Mouse (Mus musculus) kidney, adult 11 months (tissue): ENCODE results near the gene Chst15.

Source experiments
- DNase-seq: peaks from one replicate; pipeline ENCODE4 v3.0.0; 2022

Chst15 gene

GRCm38 (mm10) chr7:132299661-132300210, 17.3 kb downstream of the Chst15 start:
- DNase-seq = peak; percentile 26

DNA sequence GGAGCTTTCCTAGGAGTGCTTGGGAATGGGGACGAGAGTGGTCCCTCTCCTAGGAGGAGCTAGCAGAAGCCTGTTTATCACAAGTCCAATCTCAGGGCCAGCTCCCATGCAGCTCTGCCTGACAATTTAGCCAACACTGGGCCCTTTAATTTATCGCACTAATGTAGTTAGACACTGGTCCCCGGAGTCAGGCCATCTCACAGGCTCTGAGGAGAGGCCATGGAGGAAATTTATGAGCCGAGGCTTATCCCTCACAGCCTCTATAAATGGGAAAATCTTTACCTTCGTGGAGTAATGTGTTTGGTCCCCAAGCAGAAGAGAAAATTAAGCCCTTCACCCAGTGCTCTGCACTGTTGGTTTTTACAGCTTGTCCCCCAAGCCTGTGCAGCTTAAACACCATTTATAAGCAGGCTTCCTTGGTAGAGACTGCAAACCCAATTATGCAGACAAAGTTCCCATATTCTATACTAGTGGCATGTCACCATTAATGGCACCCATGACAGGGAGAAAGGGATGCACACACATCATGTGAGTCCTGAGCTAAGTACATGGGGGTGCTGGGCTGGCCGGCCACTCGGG, 18.5 kb downstream of the Chst15 start:
- DNase-seq = no peak

DNA sequence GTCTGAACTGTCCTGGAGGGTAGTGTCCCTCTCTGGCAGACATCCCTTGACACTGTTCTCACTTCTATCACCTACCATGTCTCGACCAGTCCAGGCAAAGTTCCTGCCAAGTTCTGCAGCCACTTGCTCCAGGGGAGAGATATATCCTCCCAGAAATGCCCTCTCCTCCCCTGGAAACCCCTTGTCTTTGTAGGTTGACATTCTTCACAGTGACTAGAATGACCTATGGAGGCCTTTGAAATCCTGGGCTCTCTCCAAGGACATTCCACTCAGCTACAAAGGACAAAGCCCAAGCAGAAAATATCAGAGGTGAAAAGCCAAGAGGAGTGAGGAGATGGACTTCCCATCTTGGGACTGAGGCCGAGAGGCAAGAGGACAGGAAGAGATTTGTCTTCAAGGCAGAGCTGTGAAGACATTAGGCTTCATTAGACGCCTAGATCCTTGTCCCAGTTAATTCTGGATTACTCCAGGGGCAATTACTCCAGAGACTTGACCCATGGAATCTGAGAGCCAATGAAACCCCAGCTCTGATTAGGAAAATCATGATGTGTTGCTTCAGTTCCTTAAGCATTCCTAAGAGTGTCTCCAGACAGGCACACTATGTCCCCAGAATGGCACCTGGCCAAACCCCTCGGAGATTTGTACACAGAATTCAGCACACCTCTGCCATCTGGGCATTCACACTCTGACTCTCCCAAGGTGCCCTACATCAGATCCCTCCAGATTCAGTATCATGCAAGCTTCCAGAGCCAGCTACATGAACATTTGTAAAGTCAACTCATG, 20.2 kb downstream of the Chst15 start:
- DNase-seq = peak; percentile 47

DNA sequence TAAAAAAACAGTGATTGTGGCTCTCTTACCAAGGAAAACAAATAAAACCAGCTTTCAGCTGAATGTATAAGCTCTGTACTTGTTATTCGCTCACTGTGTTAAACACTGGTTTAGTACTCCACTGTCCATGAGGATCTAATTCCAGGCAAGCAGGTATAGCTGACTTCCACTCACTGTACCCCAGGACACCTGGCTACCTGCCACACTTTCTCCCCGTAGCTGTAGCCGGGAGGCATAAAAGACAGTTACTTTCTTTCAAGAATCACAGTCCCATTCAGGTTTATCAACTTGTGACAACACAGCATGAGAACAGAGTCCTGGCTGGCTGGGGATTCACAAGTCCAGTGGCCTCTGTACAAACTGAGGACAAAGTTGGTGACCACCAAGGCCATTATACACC, 20.9 kb downstream of the Chst15 start:
- DNase-seq = no peak

GRCm38 (mm10) chr7:132287340-132287664, 29.7 kb downstream of the Chst15 start:
- DNase-seq = no peak

DNA sequence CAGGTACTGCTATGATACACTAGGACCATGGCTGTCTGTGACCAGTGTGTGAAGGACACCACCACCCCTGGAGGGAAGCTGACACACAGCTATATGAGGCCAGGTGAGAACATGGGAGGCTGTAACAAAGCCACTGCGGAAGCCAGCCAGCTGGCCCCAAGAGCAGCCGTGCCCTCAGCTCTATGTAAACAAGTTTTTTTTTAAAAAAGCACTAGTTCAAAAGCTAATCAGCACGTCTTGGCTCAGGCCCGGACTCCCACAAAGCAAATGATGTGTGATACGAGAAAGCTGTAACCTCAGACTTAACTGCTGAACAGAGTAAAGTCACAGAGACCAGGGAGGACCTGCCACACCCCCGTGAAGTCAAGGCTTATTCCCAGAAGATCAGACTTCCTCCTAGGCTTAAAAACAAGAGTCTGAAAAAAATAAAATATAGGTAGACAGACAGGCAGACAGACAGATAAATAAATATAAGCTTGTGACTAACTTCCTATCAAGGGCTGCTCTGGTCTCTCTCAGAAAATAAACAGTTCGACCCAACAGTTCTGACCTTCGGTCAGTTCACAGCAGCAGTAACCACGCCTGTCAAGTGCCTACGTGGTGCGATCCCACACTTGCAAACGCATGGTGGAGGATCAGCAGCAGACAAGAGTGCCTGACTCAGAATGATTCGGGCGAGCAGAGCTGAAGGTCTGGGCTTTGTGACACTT, 30.2 kb downstream of the Chst15 start:
- no peak for DNase-seq

DNA sequence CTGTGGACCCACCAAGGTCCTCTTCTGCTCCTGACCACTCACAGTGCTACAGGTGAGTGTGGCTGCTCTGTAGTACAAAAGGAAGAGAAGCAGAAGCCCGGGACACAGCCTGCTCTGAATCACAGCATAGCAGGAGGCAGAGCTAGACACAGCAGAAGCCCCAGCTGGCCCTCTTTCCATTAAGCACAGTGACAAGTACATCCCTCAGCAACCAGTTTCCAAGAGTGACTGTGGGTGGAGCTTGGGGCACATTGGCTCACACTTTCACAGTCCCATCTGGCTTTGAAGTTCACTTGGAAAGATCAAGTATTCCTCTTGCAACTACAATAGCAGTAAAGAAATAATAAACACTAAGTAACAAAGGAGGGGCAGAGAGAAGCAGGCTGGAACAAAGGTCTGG, 32.2 kb downstream of the Chst15 start:
- no peak for DNase-seq

DNA sequence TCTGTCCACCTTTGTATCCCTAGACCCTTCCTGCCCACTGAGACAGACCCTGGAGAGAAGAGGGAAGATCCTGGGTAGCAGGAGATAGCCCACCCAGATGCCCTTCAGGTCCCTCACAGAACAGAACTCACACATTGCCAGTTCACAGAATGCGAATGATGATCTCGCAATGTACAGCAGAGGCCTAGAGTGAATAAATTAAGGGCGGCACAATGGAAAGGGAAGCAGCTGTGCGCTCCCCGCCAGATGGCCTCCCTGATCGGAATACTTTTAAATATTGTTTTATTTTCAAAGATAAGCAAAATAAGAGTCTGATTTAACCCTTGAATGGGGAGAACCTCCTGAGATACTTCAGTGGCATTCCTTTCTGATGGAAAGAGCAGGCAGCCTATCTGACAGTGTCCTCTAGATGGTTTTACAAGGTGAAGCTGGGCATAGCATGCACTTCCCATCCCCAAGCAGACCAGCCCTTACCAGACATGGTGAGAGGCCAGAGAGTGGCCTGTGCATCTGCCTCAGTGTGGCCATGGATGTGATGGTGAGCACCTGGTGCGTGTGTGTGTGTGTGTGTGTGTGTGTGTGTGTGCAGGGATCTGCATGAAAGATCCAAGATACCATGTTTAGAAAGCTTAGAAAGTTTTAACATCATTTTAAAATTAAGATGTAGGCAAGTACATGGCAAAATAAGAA, 32.8 kb downstream of the Chst15 start:
- no peak for DNase-seq

DNA sequence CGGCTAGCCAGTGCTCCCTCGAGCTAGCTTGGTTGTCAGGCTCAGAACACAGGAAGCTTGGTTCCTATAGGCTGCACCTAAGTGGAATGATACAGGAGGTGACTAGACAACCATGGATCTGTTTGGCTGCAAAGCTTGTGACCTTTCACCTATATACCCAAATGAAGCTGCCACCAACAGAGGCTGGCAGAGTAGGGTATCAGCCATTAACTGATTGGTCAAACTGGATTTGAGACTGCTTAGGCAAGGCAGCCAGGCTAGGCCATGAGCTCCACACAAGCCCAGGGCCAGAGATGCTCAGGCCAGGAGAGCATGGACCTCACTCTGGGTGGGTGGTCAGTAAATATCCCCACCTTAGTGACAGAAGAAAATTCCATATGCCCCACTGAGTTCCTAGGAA, 34.5 kb downstream of the Chst15 start:
- DNase-seq = no peak

GRCm38 (mm10) chr7:132282161-132282560, 34.9 kb downstream of the Chst15 start:
- no peak for DNase-seq

- no peak for DNase-seq
Observed at GRCm38 (mm10) chr7:132281753-132282152, 35.3 kb downstream of the Chst15 start.

GRCm38 (mm10) chr7:132278658-132279057, 38.4 kb downstream of the Chst15 start:
- peak; percentile 50 for DNase-seq

GRCm38 (mm10) chr7:132276287-132276686, 40.7 kb downstream of the Chst15 start:
- no peak for DNase-seq

DNA sequence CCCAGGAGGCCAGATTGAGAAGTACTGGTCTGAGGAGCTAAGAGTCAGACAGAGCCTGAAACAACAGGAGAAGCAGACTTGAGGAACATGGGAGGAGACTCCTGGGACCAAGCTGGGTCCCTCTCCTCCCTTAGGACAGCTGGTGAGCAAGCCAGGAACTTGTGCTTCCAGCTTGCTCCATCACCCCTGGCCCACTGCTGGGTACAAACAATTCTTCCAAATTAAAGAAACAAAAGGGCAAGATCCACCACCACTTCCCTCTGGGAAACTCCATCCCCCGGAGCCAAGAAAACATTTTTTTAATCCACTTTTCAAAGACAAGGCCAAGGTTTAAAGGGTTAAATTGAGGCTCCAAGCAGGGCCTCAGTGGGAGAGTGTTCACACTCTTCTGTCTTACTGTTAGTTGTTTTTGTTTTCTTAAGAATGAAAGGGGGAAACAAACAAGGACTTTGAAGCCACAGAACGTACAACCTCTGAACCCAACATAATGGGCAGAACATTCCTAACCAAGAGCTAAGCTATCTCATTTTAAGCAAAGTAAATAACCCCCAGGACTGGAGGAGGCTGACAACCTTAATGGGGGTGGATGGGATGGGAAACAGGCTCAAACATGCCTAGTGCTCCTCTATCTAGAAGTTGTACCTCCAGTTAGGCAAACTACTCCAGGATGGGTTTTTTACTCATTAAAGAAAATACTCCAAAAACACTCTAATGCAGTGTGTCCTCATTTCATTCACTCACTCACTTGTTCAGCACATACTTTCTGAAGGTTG, 43.1 kb downstream of the Chst15 start:
- no peak for DNase-seq

DNA sequence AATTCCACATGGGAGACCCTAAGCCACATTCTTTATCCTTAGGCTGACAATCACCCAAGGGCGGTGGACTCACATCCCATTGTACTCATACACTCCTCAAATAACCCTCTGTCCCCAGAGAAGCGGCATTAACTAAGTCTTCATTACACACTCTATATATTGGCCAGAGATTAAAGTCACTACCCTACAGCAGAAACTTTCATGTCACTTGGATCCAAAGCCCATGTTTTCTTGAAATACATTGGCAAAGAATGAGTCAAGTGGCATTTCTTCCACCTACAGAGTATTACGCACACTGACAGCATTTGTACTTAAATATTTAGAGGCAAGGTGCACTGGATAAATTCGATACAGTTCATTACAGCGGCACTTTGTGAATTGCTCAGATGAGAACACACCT, 44.0 kb downstream of the Chst15 start:
- no peak for DNase-seq

DNA sequence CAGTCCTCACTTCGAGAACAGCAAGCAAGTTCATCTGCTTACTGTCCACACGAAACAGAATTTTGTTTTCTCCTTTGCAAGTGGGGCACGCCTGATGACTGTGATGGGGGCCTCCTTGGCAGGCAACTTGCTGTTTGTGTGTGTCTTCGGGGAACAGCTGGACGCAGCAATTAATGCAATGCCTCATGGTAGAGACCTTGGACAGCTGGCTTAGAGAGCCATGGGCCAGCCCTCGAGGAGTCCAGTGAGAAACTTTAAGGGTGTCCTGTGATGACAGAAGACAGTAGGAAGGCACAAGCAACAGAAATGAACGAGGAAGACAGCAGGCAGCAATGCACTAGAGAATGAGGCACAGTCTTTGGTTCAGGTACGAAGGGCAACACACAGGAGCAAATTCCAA, 46.7 kb downstream of the Chst15 start:
- no peak for DNase-seq

GRCm38 (mm10) chr7:132269661-132270060, 47.4 kb downstream of the Chst15 start:
- DNase-seq = no peak

GRCm38 (mm10) chr7:132267721-132268498, 49.1 kb downstream of the Chst15 start:
- no peak for DNase-seq

DNA sequence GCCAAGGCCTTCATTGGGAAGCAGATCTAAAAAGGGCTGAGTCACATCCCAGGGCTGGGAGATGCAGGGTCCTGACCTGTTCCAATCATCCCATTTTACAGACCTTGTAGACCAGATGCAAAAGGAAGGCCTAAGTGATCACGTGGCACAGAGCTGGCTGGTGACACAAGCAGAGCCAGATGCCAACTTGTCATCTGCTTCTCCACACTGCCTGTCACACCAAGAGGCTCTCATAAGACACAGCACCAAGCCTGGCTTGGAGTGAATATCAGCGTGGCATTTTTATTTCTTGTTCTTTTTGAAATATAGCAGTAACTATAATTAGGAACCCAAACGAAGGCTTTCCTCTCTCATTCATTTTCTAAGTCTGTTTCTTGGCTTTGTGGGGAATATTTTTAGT, 52.3 kb downstream of the Chst15 start:
- DNase-seq = no peak

DNA sequence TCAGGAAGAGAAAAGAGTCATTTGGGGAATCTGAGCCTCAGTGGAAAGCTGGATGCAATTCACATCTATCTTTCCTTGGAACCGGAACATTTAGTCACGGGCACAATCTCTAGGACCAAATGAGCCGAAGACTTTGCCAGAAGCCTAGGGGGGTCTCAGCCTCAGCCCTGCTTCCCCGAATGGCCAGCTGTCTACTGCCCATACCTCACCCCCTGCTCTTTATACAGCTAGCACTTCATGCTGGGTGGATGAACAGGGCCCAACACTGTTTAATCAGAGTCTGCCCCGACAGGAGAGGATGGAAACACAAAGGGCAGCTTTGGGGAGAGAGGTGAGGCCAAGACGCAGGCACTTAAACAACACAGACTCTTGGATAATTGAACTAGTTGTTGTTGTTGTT, 53.8 kb downstream of the Chst15 start:
- DNase-seq = no peak

DNA sequence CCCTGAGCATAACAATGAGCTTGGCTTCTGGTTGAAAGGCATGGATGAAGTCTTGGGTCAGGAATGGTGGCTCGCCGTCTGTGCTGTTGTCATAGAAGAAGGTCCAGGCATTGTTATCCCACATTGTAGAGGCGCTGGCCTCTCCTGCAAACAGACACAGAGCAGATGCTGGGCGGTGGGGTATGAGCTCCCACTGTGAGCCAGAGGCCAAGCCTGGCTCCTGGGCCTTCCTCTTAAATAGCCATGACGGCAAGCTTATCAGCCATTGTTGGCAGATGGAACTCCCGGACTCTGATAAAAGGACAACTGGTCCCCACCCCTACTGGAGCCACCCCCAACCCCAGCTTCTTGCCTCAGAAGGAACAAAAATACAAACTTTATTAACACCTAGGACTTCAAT, 54.3 kb downstream of the Chst15 start:
- no peak for DNase-seq

- DNase-seq = no peak
Observed at GRCm38 (mm10) chr7:132261885-132262284, 55.1 kb downstream of the Chst15 start.
